ENCODE assay signal across 17 mouse cellular contexts in the genomic region with DNA sequence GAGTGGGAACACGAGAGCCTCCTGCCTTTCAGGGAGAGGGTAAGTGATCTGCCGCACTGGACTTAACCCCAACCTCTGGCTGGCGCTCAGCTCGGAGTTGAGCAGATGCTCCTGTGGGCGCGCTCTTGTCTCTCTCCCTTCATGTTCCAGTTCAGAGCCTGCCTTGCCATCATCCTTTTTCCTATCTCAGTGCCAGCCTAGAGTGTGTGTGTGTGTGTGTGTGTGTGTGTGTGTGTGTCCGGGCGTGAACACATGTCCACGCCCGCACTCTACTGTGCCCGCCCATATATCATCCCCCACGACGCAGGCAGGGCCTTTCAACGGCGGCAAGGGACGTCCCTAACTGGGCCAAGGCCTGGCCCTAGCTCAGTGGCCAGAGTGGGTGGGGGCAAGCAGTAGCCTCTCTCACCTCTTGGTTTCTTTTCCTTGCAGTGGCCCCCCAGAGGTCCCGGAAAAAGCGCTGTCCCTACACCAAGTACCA. TPM values are rescaled to one million over a fixed set of nuclear protein-coding genes. Genes with fewer than 3 reads are reported as not detected.
A peak's percentile ranks its signal among the peaks of the same experiment; 100 is the strongest.
DNase-seq lines count a peak whose midpoint lies in the region; ATAC-seq and TF ChIP-seq lines count a peak whose summit lies in the region.
"Had no signal": no experiment of that assay in that cellular context is flagged by ENCODE, and none has a peak within 500 bp of the region (broad histone marks: within the 10 kb centered on the region; RNA-seq: fewer than 3 reads in every experiment).

No protein-coding gene starts in this region.

- H3K36me3 ChIP-seq in kidney, postnatal 0 days (ENCODE audit: insufficient read depth, low read length), result 0 out of 2 replicates have a peak, but pooled peaks cover 5% of the 10 kb centered on the region
- no peaks in the 10 kb centered on the region for H3K36me3 ChIP-seq in neural tube, embryonic 11.5 days (ENCODE audit: control insufficient read depth, insufficient read depth, low read length)
- H3K36me3 ChIP-seq: heart, embryonic 15.5 days; hindbrain, embryonic 15.5 days; stomach, embryonic 15.5 days had no signal

- peak overlapping the region; percentile 96 for H3K27ac ChIP-seq in kidney, postnatal 0 days
- no peak overlapping the region for H3K27ac ChIP-seq in embryonic fibroblast, embryonic 13.5 days (ENCODE audit: insufficient read depth, low read length)
- 0 out of 2 replicates have a peak overlapping the region, but pooled peaks have one; percentile 10 for H3K27ac ChIP-seq in neural tube, embryonic 11.5 days (ENCODE audit: low read depth, low read length)
- H3K27ac ChIP-seq: heart, embryonic 15.5 days; hindbrain, embryonic 15.5 days; stomach, embryonic 15.5 days had no signal

- peak overlapping the region; percentile 98 for H3K9ac ChIP-seq in kidney, postnatal 0 days (ENCODE audit: low read depth, low read length)
- H3K9ac ChIP-seq in neural tube, embryonic 11.5 days (ENCODE audit: low read length), result peak overlapping the region; percentile 29; the same call in 1 of the 2 replicates
- H3K9ac ChIP-seq: heart, embryonic 15.5 days; hindbrain, embryonic 15.5 days; stomach, embryonic 15.5 days had no signal

- ATAC-seq in kidney, postnatal 0 days (replicated peaks; ENCODE audit: low FRiP score, low read depth), result peak; percentile 47
- no peak; the same call in 1 of the 2 replicates for ATAC-seq in neural tube, embryonic 11.5 days (ENCODE audit: insufficient read depth, low FRiP score, low TSS enrichment)

- TF ChIP-seq CTCF in kidney, postnatal 0 days (IDR thresholded peaks at IDR 0.05; ENCODE audit: low read depth), result no peak
- no peak for TF ChIP-seq CTCF in embryonic fibroblast, embryonic 13.5 days (IDR thresholded peaks at IDR 0.05; ENCODE audit: borderline replicate concordance, insufficient read depth, low read length)

- H3K9me3 ChIP-seq in kidney, postnatal 0 days (replicated peaks; ENCODE audit: low read length), result no peaks in the 10 kb centered on the region
- H3K9me3 ChIP-seq in neural tube, embryonic 11.5 days (ENCODE audit: control insufficient read depth, low read length), result no peaks in the 10 kb centered on the region
- H3K9me3 ChIP-seq: heart, embryonic 15.5 days; hindbrain, embryonic 15.5 days; stomach, embryonic 15.5 days had no signal

- 0 out of 2 replicates have a peak, but pooled peaks have one; percentile 11 for TF ChIP-seq POLR2A in embryonic fibroblast, embryonic 13.5 days (IDR thresholded peaks at IDR 0.05; ENCODE audit: low read depth, low read length)

- H3K4me2 ChIP-seq in kidney, postnatal 0 days (ENCODE audit: low read length), result peak overlapping the region; percentile 76
- peak overlapping the region; percentile 32 for H3K4me2 ChIP-seq in neural tube, embryonic 11.5 days (ENCODE audit: low read depth)
- H3K4me2 ChIP-seq: hindbrain, embryonic 15.5 days had no signal

- H3K27me3 ChIP-seq in kidney, postnatal 0 days (ENCODE audit: insufficient read depth, low read length), result peaks cover 5% of the 10 kb centered on the region; the same call in 1 of the 2 replicates
- peaks cover 98% of the 10 kb centered on the region for H3K27me3 ChIP-seq in neural tube, embryonic 11.5 days (ENCODE audit: control insufficient read depth, insufficient read depth, low read length)

- WGBS in kidney, postnatal 0 days, result under 1% methylated on average over 18 of the region's 18 CpGs
- WGBS in neural tube, embryonic 11.5 days, result under 1% methylated on average over 18 of the region's 18 CpGs

- no peaks in the 10 kb centered on the region; the same call in 1 of the 2 replicates for H3K4me1 ChIP-seq in kidney, postnatal 0 days (replicated peaks; ENCODE audit: insufficient read depth, low read length)
- no peaks in the 10 kb centered on the region for H3K4me1 ChIP-seq in embryonic fibroblast, embryonic 13.5 days (ENCODE audit: control insufficient read depth, insufficient read depth, low read length)
- H3K4me1 ChIP-seq in neural tube, embryonic 11.5 days (ENCODE audit: control insufficient read depth, insufficient read depth, low read length), result no peaks in the 10 kb centered on the region

- no peak for DNase-seq in kidney, postnatal 0 days (ENCODE audit: low spot score)
- DNase-seq in kidney, adult 18-20 months, result no peak
- DNase-seq in kidney, postnatal 10 days, result peak; percentile 72
- peak; percentile 48 for DNase-seq in neural tube, embryonic 11.5 days (ENCODE audit: low spot score)
- no peak for DNase-seq in lung, postnatal 14 days
- DNase-seq in natural killer cell, adult 2 months (ENCODE audit: low spot score in 2 of 2), result no peak
- DNase-seq in layer of hippocampus, adult 11-12 months (ENCODE audit: low spot score), result no peak
- DNase-seq: cerebellum, adult 8-10 months; embryo, embryonic 11 days; layer of hippocampus, adult 9-11 months; lung, adult 18-20 months had no signal

- peak overlapping the region; percentile 82 for H3K4me3 ChIP-seq in kidney, postnatal 0 days (replicated peaks; ENCODE audit: low read depth, low read length)
- peak overlapping the region; percentile 9; the same call in 1 of the 2 replicates for H3K4me3 ChIP-seq in embryonic fibroblast, embryonic 13.5 days (ENCODE audit: insufficient read depth, low read length)
- peak overlapping the region; percentile 41 for H3K4me3 ChIP-seq in neural tube, embryonic 11.5 days (ENCODE audit: low read depth, low read length)
- H3K4me3 ChIP-seq: erythroblast, embryonic 14.5 days had no signal

RNA-seq across cellular contexts. Expression of a gene that starts 4.2 kb away (rescaled TPM):
- 19.7 and 23.8 TPM in 2 replicates for polyA plus RNA-seq in kidney, postnatal 0 days (2015; fragmentation: Nextera tagmentation; extraction: Ambion mirVana)
- polyA plus RNA-seq in embryonic fibroblast, embryonic 13.5 days (2011; ENCODE audit: insufficient read length, low read depth, missing spikeins), result 2.8 and 3.8 TPM in 2 replicates
- polyA plus RNA-seq in neural tube, embryonic 11.5 days (2014; fragmentation: Nextera tagmentation; extraction: Ambion mirVana), result 8.1 and 8.5 TPM in 2 replicates
- polyA plus RNA-seq: erythroblast, embryonic 14.5 days; heart, embryonic 15.5 days; hindbrain, embryonic 15.5 days; small intestine, adult 2 months had no signal

RNA-seq across cellular contexts. Expression of a gene that starts 8.2 kb away (rescaled TPM):
- polyA plus RNA-seq in kidney, postnatal 0 days (2015; fragmentation: Nextera tagmentation; extraction: Ambion mirVana), result 44.6 and 45.5 TPM in 2 replicates
- polyA plus RNA-seq in embryonic fibroblast, embryonic 13.5 days (2011; ENCODE audit: insufficient read length, low read depth, missing spikeins), result 3.7 and 4.4 TPM in 2 replicates
- 28.1 and 29.3 TPM in 2 replicates for polyA plus RNA-seq in neural tube, embryonic 11.5 days (2014; fragmentation: Nextera tagmentation; extraction: Ambion mirVana)
- polyA plus RNA-seq: erythroblast, embryonic 14.5 days; heart, embryonic 15.5 days; hindbrain, embryonic 15.5 days; small intestine, adult 2 months had no signal

RNA-seq across cellular contexts. Expression of a gene that starts 8.7 kb away (rescaled TPM):
- 2.6 and 2.8 TPM in 2 replicates for polyA plus RNA-seq in kidney, postnatal 0 days (2015; fragmentation: Nextera tagmentation; extraction: Ambion mirVana)
- polyA plus RNA-seq in embryonic fibroblast, embryonic 13.5 days (2011; ENCODE audit: insufficient read length, low read depth, missing spikeins), result 2.3 and 3.7 TPM in 2 replicates
- 2.1 TPM in 2 replicates for polyA plus RNA-seq in neural tube, embryonic 11.5 days (2014; fragmentation: Nextera tagmentation; extraction: Ambion mirVana)
- polyA plus RNA-seq: erythroblast, embryonic 14.5 days; heart, embryonic 15.5 days; hindbrain, embryonic 15.5 days; small intestine, adult 2 months had no signal

RNA-seq across cellular contexts. Expression of a gene that starts 14.0 kb away (rescaled TPM):
- polyA plus RNA-seq in kidney, postnatal 0 days (2015; fragmentation: Nextera tagmentation; extraction: Ambion mirVana), result 57.8 and 67.0 TPM in 2 replicates
- polyA plus RNA-seq in embryonic fibroblast, embryonic 13.5 days (2011; ENCODE audit: insufficient read length, low read depth, missing spikeins), result 2.1 and 3.5 TPM in 2 replicates
- polyA plus RNA-seq in neural tube, embryonic 11.5 days (2014; fragmentation: Nextera tagmentation; extraction: Ambion mirVana), result 14.3 and 17.3 TPM in 2 replicates
- polyA plus RNA-seq: erythroblast, embryonic 14.5 days; hindbrain, embryonic 15.5 days had no signal

RNA-seq across cellular contexts. Expression of a gene that starts 15.4 kb away (rescaled TPM):
- polyA plus RNA-seq in kidney, postnatal 0 days (2015; fragmentation: Nextera tagmentation; extraction: Ambion mirVana), result 0.10 TPM in 1 of 2 replicates, not detected in the other
- polyA plus RNA-seq in embryonic fibroblast, embryonic 13.5 days (2011; ENCODE audit: insufficient read length, low read depth, missing spikeins), result 17.0 and 20.1 TPM in 2 replicates
- polyA plus RNA-seq in neural tube, embryonic 11.5 days (2014; fragmentation: Nextera tagmentation; extraction: Ambion mirVana), result 0.41 and 1.0 TPM in 2 replicates
- polyA plus RNA-seq: erythroblast, embryonic 14.5 days; heart, embryonic 15.5 days; hindbrain, embryonic 15.5 days; small intestine, adult 2 months; stomach, embryonic 15.5 days had no signal

Comparison
In these comparisons a context has a peak if more than half of its experiments do, and no peak if none do; other contexts are left out.
1. DNase-seq: peak in kidney, postnatal 10 days (single experiment) and neural tube, embryonic 11.5 days (single experiment); none in kidney, postnatal 0 days (single experiment), kidney, adult 18-20 months (single experiment), lung, postnatal 14 days (single experiment), natural killer cell, adult 2 months (0 of 2) and layer of hippocampus, adult 11-12 months (single experiment).
2. H3K4me3 ChIP-seq: peak in every context shown above with its lines; median percentile 82 in kidney, postnatal 0 days; 41 in neural tube, embryonic 11.5 days; 9 in embryonic fibroblast, embryonic 13.5 days.